Mouse (Mus musculus): Measurements from ENCODE around the gene Lpin1.

Gene Lpin1

DNA sequence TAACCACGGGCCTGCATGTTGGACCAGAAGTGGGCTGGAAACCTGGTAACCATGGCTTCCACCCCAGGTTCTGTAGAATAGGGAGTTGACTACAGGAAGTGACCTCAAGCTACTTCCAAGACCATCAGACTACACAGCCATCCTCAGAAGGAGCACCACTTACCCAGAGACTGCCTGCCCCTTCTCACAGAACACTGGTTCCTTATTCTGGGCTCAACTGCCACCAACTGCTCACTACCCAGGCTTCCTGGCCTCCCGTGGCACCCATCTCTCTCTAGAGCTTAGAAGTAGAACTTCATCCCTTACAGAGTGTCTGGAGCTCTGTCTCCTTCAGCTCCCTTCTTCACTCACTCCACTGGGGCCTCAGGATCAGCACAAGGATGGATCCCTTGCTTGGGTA lies at the start of gene Lpin1:
Gene Lpin1 (minus strand): TSS at position 31 of the 400 bp plus-strand sequence.
- DNase-seq, result no peak

DNA sequence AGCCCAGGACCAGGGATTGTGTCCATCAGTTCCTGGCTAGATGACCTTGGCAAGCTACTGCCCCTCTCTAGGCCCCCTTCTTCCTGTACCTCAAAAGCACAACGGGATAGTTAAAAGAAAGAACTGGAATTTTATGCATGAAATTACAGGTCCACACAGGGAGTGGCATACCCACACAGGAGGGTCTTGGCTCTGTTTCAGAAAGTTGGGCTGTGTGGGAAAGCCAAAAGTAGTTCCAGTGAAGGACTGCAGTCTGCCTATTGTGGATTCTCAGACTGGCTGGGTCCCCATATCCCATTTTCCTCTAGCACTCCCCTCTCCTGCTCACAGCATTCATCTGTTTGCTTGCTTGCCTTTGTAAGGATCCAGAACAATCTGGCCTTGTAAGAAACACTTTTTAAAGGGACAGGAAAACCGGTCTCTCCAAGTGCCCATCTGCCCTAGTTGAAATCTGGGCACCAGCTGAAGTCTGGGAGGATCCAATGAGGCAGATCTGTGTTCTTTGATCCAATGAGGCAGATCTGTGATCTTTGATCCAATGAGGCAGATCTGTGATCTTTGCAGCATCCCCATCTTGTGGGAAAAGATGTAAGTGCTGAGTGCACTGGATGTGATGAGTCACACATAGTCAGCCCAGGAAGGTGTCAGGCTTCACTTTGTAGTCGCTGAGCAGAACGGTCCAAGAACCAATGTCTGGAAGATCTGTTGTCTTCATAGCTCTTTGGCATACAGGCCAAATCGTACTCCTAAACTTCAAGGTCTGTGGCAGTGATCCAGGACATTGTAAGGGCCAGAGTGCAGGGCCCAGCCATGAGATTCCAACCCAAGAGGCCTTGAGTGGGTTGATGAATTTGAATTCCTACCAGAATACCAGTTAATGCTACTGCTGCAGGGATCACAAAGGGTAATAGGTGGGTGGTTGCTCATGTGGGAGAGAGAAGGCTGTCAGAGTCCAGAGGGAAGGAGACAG lies 46.4 kb upstream of the Lpin1 start:
- DNase-seq, result no peak

DNA sequence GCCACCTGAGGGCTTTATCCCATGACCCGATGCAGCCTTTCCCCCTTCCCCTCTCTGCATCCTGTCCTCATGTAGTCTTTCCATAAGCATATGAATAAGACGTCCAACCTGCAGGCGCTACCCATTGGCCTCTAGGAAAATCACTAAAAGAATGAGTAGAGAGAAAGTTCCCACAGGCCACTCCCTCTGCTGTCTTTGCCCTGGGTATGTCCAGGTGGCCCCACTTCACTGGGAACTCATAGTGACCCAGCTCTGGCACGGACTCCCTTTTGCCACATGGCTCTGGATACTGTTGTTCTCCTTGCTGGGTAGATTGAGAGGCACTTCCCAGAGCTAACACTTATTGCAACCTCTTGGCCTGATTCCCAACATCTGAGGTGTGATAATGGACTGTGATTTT lies 44.8 kb upstream of the Lpin1 start:
- DNase-seq, result no peak

DNA sequence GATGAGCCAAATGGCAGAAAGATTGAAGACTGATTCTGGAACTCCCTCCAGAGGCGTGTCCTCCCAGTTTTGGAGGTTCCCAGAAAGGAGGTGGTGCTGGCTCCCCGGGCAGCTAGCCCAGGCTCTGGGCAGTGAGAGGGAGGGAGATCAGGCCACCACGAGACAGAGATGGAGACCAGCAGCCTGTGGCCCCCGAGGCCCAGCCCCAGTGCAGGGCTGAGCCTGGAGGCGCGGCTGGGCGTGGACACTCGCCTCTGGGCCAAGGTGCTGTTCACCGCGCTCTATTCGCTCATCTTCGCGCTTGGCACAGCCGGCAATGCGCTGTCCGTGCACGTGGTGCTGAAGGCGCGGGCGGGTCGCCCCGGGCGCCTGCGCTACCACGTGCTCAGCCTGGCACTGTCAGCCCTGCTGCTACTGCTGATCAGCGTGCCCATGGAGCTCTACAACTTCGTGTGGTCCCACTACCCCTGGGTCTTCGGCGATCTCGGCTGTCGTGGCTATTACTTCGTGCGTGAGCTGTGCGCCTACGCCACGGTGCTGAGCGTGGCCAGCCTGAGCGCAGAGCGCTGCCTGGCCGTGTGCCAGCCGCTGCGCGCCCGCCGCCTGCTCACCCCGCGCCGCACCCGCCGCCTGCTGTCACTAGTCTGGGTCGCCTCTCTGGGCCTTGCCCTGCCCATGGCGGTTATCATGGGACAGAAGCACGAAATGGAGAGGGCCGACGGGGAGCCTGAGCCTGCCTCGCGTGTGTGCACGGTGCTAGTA lies 42.7 kb upstream of the Lpin1 start, which contains the start of gene Ntsr2:
Gene Ntsr2 (plus strand): TSS at position 51 of the 762 bp plus-strand sequence.
- DNase-seq, result peak; percentile 52

DNA sequence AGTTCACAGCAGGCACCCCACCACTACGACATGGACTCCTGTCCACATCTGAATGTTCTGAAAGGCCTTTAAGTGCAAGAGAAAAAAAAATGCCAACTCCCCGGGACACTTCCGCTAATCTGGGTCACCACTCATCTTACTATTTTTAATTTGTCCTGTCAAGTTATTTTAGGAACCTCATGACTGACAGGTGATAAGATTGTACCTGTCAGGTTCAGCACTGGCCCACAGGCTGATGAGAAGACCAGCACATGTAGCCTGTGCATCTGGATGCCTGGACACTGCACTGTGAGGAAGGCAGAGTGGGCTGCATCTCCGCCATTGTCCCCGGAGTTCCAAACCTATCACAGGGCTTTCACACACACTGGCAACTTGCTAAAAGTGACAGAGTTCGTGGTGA lies 39.1 kb upstream of the Lpin1 start:
- no peak for DNase-seq

DNA sequence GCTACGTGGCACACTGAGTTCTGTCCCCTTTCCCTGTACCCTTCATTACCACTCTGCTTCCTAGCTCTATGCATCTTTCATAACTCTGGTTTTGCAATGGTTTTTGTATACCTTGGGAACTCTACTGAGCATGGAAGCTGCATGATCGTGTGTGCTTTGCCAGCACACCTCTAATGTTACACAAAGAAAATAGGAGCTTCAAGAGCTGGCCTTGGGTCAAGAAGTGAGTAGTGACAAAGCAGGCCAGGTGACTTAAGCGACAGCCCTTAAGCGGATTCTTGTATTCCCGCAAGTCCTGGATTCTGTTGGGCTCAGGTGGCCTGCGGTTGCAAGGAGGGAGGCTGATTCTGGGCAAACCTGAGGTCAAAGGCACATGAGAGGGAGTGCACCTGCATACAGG lies 37.5 kb upstream of the Lpin1 start:
- no peak for DNase-seq

DNA sequence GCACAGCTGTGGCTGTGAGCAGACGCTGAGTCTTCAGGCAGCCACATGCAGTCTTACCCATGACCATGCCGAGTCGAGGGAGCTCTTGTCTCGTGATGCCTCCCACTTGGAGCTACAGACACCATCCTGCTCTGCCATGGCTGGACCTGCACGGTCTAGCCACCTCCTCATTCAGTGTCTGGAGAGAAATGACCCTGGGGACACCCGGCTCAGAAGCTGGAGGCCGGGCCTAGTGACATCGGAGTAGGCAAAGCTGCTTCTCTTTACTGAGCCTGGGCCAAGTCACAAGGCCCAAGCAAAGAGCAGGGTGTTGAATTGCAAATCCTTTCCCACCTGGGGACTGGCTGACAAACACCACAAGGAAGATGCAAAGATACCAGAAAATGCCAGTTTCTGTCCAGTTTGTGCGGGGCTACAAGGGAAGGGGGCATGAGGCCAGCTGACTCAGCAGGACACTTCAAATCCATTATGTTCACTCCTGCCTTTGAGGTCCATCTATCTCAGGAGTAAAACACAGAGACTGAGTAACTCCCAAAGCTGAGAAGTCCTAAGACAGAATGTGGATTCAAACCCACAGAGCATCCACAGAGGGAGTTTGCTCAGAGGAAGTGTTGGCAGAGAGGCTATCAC lies 36.1 kb upstream of the Lpin1 start:
- DNase-seq, result no peak

DNA sequence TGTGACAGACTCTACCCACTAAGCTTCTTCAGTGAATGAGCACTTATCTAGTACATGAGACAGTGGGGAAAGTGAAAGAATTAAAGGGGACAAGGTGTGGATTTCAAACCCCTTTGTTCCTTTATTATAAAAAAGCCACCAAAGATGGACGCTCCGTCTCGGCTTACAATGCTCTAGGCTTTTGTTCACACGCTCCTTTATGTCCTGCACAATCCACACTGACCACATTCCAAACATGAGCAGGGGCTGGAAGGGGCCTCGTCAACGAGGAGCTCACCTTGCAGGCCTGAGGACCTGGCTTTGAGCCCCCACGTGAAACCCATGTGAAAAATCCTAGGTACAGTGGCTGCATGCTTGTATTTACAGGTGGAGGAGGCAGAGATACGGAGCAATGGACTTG lies 33.9 kb upstream of the Lpin1 start:
- DNase-seq, result no peak

DNA sequence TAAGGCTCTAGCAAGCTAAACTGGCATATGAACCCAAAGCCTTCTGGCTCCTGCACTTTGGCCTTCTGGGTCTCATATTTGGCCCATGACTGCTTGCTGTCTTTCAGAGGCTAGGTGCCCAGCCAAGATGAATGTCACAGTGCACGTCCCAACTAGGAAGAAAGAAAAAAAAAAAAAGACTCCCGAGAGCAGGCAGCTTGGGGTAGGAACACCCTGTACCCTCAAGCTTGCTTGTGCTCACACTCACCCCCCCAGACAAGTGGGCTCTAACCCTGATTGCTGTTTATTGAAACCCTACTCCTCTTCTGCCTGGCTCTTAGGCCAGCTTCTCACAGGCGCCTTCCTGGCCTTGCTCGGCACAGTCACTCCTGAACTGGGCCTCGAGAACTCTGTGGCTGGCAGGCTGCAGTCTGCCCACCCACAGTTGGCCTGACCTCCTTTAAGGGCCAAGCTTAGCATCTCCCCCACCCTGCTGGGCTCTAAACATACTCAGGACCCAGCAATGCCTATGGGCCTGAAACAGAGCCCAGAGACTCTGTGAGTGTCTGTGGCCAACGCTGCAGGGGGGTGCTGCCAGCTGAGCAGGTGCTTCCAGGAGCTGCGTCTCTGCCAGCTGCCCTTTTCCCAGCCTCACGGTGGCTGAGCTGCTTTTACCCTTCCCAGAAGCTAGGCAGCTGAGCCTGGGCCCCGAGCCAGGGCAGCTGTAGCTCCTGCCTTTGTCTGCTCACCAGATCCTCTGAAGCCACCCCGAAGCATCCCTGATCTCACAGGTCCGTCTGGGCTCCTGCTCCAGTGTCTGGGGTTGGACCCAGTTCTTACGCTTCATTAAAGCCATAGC lies 33.0 kb upstream of the Lpin1 start:
- no peak for DNase-seq

DNA sequence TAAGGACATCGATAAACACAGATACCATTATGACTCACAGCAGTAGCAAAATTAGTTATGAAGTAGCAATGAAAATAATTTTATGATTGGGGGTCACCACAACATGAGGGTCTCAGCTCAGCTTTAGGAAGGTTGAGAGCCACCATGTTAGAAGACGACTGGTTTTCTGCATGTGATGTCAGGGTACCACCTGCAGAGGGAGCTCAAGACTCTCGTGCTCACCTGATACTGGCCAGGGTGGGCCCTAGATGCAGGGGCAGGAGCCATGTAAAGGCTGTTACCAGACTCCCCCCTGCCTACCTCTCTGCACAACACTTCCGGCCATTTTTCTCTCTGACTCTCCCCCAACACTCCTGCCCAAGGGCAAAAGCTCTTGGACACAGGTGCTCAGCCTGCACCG lies 31.2 kb upstream of the Lpin1 start:
- DNase-seq, result no peak

DNA sequence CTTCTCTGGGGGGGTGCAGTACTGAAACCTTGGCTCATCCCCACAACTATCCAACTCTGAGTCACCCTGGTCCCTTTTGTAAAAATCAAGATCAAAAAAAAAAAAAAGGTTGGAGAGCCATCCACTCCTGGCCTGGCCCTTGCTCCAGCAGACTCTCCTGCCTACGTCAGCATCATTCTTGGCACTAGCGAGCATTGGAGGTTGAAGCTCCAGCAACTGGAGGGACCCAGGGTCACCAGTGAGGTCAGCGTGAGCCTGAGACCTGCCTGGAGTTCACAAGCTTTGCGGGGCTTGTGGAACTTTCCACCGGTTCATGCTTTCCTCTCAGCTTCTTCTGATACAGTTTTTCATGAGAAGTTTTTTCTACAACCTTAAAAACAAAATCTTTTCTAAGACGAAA lies 29.3 kb upstream of the Lpin1 start:
- no peak for DNase-seq

DNA sequence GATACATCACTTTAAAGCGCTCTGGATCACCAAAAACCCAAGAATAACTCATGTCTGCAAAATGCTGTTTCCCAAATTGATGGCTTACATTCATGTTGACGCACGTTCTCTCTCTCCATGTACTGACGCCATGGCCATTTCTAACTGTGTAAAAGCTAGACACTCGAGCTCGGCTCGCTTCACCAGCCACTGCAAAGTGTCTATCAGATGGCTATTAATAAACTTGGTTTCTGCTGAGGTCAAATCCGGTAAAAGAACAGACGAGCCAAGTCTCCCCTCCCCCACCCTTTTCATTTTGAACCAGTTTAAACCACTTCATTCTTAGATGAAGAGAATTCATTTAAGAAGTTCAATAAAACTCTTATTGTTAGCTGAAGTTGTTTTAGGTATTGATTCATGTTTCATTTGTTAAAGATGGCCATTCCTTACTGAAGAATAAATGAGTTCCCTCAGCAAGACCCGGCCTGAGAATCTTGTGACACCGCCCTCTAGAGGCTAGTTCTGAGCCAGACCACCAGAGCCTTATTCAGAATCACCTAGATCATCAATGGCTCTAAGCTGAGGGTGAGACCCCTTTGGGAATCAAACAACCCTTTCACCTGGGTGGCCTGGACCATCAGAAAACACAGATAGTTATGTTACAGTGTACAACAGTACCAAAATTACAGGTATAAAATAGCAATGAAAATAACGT lies 28.5 kb upstream of the Lpin1 start:
- DNase-seq, result no peak

DNA sequence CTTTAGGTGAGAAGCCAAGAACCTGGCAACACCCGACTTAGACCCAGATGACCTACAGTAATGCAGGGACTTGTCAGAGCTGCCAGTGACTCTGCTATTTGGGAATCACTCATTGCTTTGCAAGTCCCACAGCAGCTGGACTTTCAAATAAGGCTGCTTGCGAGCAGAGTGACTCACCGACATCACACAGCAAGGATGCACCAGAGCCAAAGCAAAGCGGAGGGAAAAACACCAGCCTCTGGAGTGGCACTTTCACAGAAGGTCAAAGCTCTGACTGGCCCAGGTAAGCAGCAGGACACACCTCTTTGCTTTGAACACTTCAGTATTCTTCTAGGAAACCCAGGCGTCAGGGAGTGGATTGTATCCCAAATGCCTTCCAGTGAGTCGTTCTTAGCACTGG lies 25.1 kb upstream of the Lpin1 start:
- DNase-seq, result no peak

DNA sequence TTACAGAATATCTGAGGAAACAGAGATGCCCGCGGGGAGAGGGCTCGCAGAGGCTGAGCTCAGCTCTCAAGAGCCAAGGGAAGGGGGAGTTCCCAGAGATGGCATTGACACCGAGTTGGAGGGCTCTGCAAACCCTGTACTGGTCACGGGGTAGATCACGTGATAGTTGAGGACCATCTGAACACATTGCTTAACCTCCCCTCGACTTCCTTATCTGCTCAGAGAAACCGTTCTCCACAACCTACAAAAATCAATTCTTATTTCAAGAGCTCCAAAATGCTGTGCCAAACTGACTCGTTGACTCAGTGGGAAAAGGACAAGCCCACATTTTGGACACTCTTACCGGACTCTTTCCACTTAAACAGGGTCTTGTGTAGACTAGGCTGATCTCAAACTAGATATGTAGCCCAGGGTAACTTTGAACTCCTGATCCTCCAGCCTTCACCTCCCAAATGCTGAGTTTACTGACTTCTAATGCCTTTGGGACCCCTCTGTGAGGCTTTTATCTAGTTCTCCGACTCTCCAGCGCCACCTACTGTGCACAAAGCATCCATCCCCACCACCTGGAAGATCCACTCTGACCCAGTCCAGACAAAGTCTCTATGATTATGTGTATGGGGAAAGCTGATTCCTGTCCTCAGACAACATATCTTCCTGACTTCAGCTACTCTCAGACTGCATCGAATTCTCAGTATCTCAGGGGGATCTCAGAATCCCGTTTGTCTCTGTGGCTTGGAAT lies 23.5 kb upstream of the Lpin1 start:
- DNase-seq, result peak; percentile 55

DNA sequence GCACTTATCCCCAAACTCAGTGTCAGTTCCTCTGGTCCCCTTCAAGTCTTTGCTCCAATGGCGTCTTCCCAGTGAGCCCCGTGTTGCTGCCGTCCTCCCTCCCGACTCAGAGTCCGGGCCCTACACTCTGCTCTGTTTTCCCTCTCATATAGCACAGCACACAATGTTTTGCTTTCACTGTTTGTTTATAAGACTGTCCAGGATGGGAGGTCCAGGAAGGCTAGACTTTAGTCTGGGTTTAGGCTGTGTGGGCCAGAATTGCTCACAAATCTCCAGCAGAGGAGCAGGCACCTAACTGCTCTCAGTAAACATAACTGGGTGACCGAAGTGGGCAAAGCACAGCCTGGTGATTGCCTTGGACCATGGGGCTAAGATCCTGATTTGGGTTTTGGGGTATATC lies 22.5 kb upstream of the Lpin1 start:
- DNase-seq, result no peak

DNA sequence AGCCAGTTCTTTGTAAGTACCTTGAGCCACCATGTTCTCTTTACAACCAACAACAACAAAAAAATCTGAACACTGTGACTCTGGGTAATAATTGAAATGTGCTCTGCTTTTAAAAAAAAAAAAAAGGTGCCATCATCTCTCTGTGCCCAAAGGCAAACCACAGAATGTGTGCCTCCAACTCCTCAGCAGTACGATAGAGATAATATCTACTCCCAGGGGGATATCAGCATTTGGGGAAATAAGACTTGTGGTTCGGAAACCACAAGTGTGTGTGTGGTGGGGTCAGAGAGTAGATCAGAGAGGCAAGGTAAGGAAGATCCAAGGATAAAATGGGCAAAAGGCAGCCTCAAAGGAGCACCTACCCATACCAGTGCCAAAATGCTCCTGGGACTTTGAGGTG lies 20.7 kb upstream of the Lpin1 start:
- DNase-seq, result no peak

DNA sequence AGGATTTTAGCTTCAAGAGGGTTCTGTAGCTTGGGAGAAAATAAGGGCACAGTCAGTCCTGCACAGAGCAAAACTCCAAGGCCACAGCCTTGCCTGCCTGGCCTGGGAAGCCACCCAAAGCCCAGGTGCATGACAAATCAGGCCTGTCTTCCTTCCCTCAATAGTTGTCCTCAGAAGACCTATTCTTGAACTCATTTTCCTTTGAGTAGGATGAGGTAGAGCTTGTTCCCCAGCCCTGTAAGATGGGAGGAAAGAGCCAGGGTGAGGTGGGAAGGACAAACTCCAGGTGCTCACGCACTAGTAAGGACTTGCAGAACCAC lies 20.1 kb upstream of the Lpin1 start:
- DNase-seq, result no peak

DNA sequence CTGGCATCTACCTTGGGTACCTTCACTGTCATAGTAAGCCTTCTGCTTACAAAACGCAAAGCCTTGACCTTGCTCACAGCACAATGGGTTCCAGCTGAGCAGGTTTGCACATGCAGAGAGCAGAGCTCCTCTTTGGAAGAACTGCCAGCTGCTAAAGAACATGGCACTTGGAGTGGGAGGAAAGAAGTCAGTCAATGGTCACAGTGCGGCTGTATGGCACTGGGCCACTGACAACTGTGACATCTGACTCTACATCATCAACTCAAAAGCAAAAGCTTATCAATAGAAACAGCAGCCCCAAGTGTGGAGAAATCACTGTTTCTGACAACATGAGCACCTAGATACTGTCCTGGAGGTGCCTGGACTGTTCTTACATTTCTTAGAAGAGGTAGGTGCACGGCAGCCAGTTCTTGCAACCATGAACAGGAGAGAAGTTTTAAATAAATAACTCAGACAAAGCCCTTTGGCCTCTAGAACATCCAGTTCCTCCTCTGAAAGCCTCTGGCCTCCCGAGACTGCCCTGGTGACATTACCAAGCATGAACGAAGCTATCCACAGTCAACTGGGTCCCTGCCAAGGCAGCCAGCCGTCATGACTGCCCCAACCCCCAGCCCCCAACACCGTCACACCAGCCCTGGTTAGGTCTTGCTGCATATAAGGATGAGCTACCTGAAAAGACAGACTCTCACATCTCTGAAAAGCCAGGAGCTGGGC lies 19.5 kb upstream of the Lpin1 start:
- no peak for DNase-seq

DNA sequence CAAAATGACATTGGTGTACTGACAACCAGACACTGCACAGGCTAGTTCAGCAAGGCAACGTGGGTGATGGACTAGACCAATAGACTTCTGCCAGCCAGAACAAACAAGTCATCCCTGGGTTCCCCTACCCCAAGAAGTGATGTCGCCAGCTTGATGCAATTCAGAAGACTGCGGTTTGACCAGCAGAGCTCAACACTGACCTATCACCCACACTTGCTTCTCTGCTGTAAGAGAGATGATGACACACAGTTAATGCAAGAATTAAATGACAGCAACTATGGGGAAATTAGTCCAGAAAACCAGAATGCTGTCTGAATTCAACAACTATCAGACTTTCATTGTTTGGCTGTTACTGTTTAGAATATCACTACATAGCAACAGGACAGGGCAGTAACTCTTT lies 9.5 kb upstream of the Lpin1 start:
- DNase-seq, result no peak

DNA sequence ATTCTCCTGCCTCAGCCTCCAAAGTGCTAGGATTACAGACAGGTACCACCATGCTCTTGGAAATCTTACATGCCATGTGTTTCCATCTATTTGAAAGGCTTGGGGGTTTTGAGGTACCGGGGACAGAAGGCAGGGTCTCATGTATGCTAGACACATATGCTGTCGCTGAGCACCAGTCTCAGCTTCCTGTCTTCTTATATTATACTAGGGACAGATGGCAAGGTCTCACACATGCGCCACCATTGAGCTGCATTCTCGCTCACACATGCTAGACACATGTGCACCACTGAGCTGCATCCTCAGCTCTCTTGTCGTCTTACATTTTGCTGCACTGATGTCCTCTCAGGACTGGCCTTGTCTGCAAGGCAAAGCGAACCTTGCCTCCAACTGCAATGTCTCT lies 8.7 kb upstream of the Lpin1 start:
- no peak for DNase-seq

Data from liver (tissue).